Mouse (Mus musculus): ENCODE measurements around the gene Smarcd2. TPM values are rescaled to one million over a fixed set of nuclear protein-coding genes. Genes with fewer than 3 reads are reported as not detected.

Smarcd2 gene
- polyA plus RNA-seq, 1 experiment from 2014 or later = 20.0 TPM

DNA sequence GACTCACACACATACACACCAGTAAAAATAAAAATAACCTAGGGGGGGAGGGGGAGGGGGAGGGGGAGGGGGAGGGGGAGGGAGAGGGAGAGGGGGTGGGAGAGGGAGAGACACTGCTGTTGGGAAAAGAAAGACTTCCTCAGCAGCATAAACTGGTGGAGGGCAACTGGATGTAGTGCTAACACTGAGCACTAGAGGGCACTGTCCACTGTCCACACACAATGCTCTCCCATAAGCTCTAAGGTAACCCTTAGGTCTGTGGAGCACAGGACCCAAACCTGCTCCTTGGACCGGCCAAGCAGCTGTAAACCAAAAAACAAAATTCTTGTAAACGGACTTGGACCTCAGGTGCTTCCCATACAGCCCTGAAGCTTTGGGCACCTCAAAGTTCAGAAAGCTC, 29.9 kb upstream of the Smarcd2 start:
- no peaks in the 10 kb centered on the region; the same call in 1 of the 2 replicates for H3K9me3 ChIP-seq (replicated peaks)
- 24% methylated on average over 2 of the region's 2 CpGs for WGBS
- no peaks in the 10 kb centered on the region for H3K27me3 ChIP-seq (ENCODE audit: low read depth, poor library complexity, severe bottlenecking)
- no peaks in the 10 kb centered on the region for H3K36me3 ChIP-seq
- no peak overlapping the region for H3K4me3 ChIP-seq
- H3K4me1 ChIP-seq = no peaks in the 10 kb centered on the region
- peak; percentile 71 for DNase-seq (ENCODE audit: low spot score)
- no peak overlapping the region for H3K27ac ChIP-seq (replicated peaks)

DNA sequence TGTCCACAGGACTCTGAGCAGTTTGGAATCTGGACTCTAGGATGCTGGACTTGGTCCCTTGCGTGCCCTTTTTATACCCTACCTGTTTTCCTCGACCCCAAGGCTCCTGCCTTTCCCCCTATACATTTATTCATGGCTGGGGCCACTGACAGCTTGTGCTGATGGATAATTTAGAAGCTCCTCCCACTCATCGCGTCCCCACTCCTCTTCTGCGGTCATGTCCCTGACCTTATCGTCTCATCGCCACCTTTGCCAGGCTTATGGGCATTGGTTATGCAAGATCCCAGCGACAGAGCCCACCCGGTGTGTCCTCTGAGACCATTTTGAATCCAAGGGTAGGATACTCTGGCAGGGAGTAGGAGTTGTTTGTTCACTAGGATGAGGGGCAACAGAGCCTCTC, 29.0 kb upstream of the Smarcd2 start, which contains the start of gene Gh:
Gh (minus strand) TSS at position 101 of the 400 bp plus-strand sequence.
- no peaks in the 10 kb centered on the region for H3K36me3 ChIP-seq
- DNase-seq (ENCODE audit: low spot score) = no peak
- H3K27ac ChIP-seq (replicated peaks) = no peak within 1 kb of the TSS
- no peaks in the 10 kb centered on the region; the same call in 1 of the 2 replicates for H3K9me3 ChIP-seq (replicated peaks)
- no peaks in the 10 kb centered on the region for H3K27me3 ChIP-seq (ENCODE audit: low read depth, poor library complexity, severe bottlenecking)
- no peak within 1 kb of the TSS for H3K4me3 ChIP-seq
- 83% methylated on average over 9 of the region's 9 CpGs for WGBS
- no peaks in the 10 kb centered on the region for H3K4me1 ChIP-seq

DNA sequence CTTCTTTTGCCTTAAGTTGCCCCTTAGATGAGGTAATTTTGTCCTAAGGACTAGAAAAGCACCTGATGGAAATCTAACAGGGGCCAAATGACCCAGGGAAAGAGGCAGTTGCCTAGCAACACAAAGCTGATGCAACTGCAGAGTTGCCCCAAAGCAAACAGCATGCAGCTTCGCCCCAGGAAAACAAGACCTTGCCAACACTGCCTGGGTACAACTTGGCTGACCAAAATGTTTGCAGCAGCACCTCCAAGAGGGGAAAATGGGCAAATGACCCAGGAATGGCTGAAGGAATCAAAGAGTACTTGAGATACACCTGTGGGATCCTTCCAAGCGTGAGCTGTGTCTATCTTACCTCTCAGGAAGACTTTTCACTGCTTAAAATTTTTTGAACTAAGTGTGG, 19.1 kb upstream of the Smarcd2 start:
- WGBS = 90% methylated on average over 2 of the region's 2 CpGs
- Histone ChIP-seq H3K9me3 (replicated peaks) (no peaks in the 10 kb centered on the region), H3K4me3 (no peak overlapping the region), H3K4me1 (no peaks in the 10 kb centered on the region), H3K27me3 (ENCODE audit: low read depth, poor library complexity, severe bottlenecking) (no peaks in the 10 kb centered on the region), H3K27ac (replicated peaks) (no peak overlapping the region), H3K36me3 (no peaks in the 10 kb centered on the region)
- DNase-seq (ENCODE audit: low spot score) = no peak

DNA sequence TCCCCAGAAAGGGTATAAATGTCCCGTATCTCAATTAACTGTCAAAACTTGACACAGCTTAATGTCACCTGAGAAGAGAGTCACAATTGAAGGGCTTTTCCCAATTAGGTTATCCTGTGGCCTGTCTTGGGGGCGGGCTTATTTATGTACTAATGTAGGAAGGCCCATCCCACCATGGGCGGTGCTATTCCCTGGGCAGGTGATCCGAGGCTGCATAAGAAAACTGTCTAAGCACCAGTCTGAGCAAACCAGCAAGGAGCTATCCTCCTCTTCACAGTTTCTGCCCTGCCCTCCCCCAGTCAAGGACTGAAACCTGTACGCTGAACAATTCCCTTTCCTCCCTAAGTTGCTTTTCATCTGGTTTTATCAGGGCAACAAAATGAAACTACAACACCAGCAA, 17.6 kb upstream of the Smarcd2 start:
- no peak for DNase-seq (ENCODE audit: low spot score)

DNA sequence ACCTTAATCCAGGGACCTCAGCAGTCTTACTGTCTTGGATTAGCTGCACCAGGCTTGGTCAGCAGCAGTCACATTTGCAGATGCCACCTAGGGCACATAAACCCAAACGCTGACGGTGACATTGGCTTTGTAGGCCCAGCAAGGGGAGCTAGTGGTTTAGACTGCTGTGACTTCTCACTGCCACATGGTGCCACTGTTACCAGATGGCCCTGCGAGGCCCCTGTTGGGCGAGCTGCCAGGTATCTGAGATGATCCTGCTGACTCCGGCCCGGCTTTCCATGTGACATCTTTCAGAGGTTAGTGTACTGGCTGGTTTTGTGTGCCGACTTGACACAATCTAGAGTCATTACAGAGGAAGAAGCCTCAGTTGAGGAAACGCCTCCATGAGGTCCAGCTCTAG, 16.6 kb upstream of the Smarcd2 start:
- H3K4me1 ChIP-seq = no peaks in the 10 kb centered on the region
- H3K4me3 ChIP-seq = no peak overlapping the region
- no peak overlapping the region for H3K27ac ChIP-seq (replicated peaks)
- no peak for DNase-seq (ENCODE audit: low spot score)
- 77% methylated on average over 8 of the region's 8 CpGs for WGBS
- H3K36me3 ChIP-seq = no peaks in the 10 kb centered on the region
- no peaks in the 10 kb centered on the region for H3K9me3 ChIP-seq (replicated peaks)
- H3K27me3 ChIP-seq (ENCODE audit: low read depth, poor library complexity, severe bottlenecking) = no peaks in the 10 kb centered on the region

More for the DNA sequence above, 17.6 kb upstream of the Smarcd2 start:
- H3K27ac ChIP-seq (replicated peaks) = no peak overlapping the region
- no peaks in the 10 kb centered on the region for H3K9me3 ChIP-seq (replicated peaks)
- H3K4me1 ChIP-seq = no peaks in the 10 kb centered on the region
- no peaks in the 10 kb centered on the region for H3K27me3 ChIP-seq (ENCODE audit: low read depth, poor library complexity, severe bottlenecking)
- 96% methylated on average over 5 of the region's 5 CpGs for WGBS
- no peaks in the 10 kb centered on the region for H3K36me3 ChIP-seq
- no peak overlapping the region for H3K4me3 ChIP-seq

DNA sequence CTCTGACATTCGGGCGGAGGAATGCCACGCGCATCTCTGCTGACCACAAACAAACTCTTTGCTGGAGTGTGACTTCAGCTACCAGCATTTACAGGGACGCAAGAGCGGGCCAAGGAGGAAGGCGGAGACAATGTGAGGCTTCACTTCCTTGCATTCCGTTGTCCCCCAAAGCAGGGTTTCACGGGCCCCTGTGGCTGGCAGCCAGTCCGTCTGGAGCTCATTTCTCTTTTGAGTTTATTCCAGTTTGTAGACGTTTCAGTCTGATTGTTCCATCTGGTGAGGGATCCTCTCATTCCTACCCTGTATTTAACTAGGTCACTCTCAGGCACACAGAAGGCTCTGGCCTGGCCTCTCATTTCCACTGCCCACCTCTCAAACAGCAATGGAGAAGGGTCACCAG, 14.2 kb upstream of the Smarcd2 start:
- Histone ChIP-seq H3K4me1 (peaks cover 3% of the 10 kb centered on the region), H3K27ac (replicated peaks) (no peak overlapping the region), H3K27me3 (ENCODE audit: low read depth, poor library complexity, severe bottlenecking) (no peaks in the 10 kb centered on the region; the same call in 1 of the 2 replicates), H3K36me3 (no peaks in the 10 kb centered on the region), H3K4me3 (no peak overlapping the region), H3K9me3 (replicated peaks) (no peaks in the 10 kb centered on the region)
- 77% methylated on average over 11 of the region's 11 CpGs for WGBS
- DNase-seq (ENCODE audit: low spot score) = no peak

DNA sequence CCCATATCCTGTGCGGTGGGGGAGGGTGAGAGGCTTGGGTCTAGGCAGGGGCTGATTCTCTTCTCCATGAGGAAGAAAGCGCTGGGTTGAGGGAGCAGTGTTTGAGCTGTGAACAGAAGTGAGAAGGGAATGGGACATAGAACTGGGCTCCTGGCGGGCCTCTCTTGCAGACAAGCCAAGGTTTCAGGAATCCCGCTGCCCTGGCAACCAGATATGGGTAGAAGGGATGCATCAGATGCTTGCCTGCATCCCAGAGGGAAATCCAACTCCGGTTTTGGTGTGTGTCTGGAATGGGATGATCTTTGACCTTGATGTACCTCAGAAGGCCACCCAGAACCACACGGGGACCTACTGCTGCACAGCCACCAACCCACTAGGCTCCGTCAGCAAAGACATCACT, 13.4 kb upstream of the Smarcd2 start:
- peaks cover 6% of the 10 kb centered on the region for H3K4me1 ChIP-seq
- H3K27me3 ChIP-seq (ENCODE audit: low read depth, poor library complexity, severe bottlenecking) = no peaks in the 10 kb centered on the region; the same call in 1 of the 2 replicates
- WGBS = 83% methylated on average over 7 of the region's 7 CpGs
- no peak overlapping the region for H3K4me3 ChIP-seq
- no peaks in the 10 kb centered on the region for H3K36me3 ChIP-seq
- no peak overlapping the region for H3K27ac ChIP-seq (replicated peaks)
- no peak for DNase-seq (ENCODE audit: low spot score)
- H3K9me3 ChIP-seq (replicated peaks) = no peaks in the 10 kb centered on the region

DNA sequence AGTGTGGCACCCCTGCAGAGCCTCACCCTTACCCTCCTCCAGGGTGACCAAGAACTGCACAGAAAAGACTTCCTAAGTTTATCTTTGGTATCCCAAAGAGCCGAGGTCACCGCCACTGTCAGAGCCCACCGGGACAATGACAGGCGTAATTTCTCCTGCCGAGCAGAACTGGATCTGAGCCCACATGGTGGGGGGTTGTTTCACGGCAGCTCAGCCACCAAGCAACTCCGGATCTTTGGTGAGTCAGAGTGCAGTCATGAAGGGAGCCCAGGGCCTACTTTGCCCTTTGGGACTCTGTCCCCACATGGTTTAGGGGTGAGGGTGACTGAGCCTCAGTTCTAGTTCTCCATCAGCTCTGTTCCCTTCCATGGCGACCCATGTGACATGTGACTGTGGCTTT, 11.4 kb upstream of the Smarcd2 start:
- 74% methylated on average over 8 of the region's 8 CpGs for WGBS
- no peak for DNase-seq (ENCODE audit: low spot score)
- no peaks in the 10 kb centered on the region for H3K36me3 ChIP-seq
- H3K9me3 ChIP-seq (replicated peaks) = no peaks in the 10 kb centered on the region
- no peaks in the 10 kb centered on the region; the same call in 1 of the 2 replicates for H3K27me3 ChIP-seq (ENCODE audit: low read depth, poor library complexity, severe bottlenecking)
- H3K27ac ChIP-seq (replicated peaks) = no peak overlapping the region
- H3K4me1 ChIP-seq = peaks cover 6% of the 10 kb centered on the region
- no peak overlapping the region for H3K4me3 ChIP-seq

DNA sequence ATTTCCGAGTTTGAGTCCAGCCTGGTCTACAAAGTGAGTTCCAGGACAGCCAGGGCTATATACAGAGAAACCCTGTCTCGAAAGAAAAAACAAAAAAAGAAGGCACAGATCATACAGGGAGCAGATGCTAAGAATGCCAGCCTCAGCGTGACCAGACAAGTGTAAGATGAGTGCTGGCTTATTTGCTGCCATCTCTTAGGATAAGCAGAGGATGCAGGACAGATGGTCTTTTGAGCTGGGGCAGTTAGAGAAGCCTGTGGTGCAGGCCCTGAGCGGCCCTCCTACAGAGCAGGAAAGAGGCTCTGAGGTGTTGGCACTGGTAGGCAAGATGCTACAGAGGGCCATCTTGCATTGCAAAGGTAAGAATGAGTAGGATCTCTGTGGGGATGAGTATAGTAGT, 10.6 kb upstream of the Smarcd2 start:
- H3K27ac ChIP-seq (replicated peaks) = no peak overlapping the region
- no peak for DNase-seq (ENCODE audit: low spot score)
- H3K9me3 ChIP-seq (replicated peaks) = no peaks in the 10 kb centered on the region
- H3K4me1 ChIP-seq = peaks cover 6% of the 10 kb centered on the region
- no peaks in the 10 kb centered on the region; the same call in 1 of the 2 replicates for H3K27me3 ChIP-seq (ENCODE audit: low read depth, poor library complexity, severe bottlenecking)
- H3K36me3 ChIP-seq = no peaks in the 10 kb centered on the region
- H3K4me3 ChIP-seq = no peak overlapping the region
- WGBS = 83% methylated on average over 4 of the region's 4 CpGs

DNA sequence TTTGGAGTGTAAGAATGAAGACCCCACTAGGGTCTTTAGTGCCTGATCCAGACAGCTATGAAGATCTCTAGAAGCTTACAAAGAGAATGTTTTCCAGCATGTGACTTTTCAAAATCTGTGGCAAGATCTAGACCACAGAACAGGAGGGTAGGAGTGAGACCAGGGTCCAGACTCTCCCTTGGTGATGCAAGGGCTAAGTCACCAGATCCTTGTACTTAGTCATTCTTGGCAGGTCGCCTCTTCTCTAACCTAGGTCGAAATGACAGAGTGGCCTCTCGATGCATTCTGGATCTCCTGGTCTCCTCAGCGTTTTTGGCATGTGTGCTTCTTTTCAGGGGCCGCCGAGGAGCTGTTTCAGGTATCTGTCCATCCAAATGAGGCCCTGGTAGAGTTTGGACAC, 9.7 kb upstream of the Smarcd2 start:
- H3K4me1 ChIP-seq = peaks cover 6% of the 10 kb centered on the region
- H3K27me3 ChIP-seq (ENCODE audit: low read depth, poor library complexity, severe bottlenecking) = peaks cover 9% of the 10 kb centered on the region
- H3K4me3 ChIP-seq = no peak overlapping the region
- DNase-seq (ENCODE audit: low spot score) = no peak
- H3K36me3 ChIP-seq = no peaks in the 10 kb centered on the region
- H3K27ac ChIP-seq (replicated peaks) = no peak overlapping the region
- H3K9me3 ChIP-seq (replicated peaks) = no peaks in the 10 kb centered on the region
- 92% methylated on average over 6 of the region's 6 CpGs for WGBS

DNA sequence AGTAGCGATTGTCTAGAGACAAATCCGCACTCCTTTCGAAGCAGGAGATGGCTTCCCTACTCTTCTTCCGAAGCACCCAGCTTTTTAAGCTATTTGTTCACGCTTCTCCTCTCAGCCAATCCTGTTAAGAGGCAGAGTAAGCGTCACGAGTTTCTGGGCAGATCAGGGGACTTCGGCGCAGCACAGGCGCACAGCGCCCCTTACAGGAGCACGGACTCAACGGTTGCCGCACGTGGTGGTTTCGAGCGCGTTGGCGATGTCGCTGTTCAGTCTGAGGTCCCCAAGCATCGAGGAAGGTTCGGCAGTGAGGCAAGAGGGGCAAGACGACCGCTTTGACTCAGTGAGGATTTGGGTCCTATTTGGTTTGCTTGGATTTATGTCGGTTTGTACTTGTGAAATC, 3.7 kb upstream of the Smarcd2 start, which contains the start of gene Tcam1:
Tcam1 (plus strand) TSS at position 219 of the 400 bp plus-strand sequence.
- peak within 1 kb of the TSS; percentile 14; the same call in 1 of the 2 replicates for H3K27ac ChIP-seq (replicated peaks)
- peak within 1 kb of the TSS; percentile 26; the same call in 1 of the 2 replicates for H3K4me3 ChIP-seq
- peaks cover 30% of the 10 kb centered on the region for H3K4me1 ChIP-seq
- H3K9me3 ChIP-seq (replicated peaks) = no peaks in the 10 kb centered on the region; the same call in 1 of the 2 replicates
- WGBS = 12% methylated on average over 25 of the region's 25 CpGs
- H3K36me3 ChIP-seq = no peaks in the 10 kb centered on the region
- DNase-seq (ENCODE audit: low spot score) = peak; percentile 91
- peaks cover 23% of the 10 kb centered on the region for H3K27me3 ChIP-seq (ENCODE audit: low read depth, poor library complexity, severe bottlenecking)

DNA sequence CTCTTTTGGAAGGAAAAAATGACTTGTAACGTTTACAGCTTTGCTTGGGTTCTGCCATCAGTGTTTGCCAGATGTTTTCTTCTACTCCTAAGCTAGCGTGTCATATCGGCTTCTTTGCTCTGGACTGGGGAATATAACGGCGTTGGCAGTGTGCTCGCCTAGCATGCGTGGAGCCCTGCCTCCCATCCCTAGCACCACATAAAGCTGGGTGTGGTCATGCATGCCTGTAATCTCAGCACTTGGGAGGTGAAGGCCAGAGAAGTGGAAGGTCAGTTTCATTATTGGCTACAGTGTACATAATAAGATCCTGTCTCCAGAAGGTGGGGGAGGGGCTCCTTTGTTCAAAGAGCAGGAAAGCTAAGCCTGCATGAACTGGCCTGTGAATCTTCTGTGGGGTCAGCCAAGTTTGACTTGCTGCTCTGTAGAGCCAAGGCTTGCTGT, 2.2 kb upstream of the Smarcd2 start:
- Histone ChIP-seq H3K4me1 (peaks cover 44% of the 10 kb centered on the region), H3K27ac (replicated peaks) (0 out of 2 replicates have a peak overlapping the region, but pooled peaks have one; percentile 42)

DNA sequence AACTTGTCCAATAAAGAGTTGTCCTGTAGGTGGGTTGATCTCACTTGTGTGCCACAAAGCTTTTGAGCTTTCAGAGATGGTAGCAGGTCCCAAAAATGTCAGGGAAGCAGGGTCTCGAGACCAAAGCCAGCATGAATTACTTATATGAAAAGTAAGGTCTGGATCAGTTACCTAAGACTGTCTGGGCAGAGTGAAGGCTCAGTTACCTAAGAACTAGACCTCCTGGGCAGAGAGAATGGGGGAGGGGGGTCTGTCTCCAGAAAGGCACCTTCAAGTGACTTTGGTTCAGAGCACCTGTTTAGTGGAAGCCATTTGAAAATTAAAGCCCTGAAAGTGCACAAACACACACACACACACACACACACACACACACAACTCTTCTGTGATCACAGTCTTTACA, 1.6 kb upstream of the Smarcd2 start:
- Histone ChIP-seq H3K4me1 (peaks cover 46% of the 10 kb centered on the region), H3K27ac (replicated peaks) (0 out of 2 replicates have a peak overlapping the region, but pooled peaks have one; percentile 42), H3K36me3 (peaks cover 3% of the 10 kb centered on the region; the same call in 1 of the 2 replicates), H3K9me3 (replicated peaks) (no peaks in the 10 kb centered on the region; the same call in 1 of the 2 replicates), H3K4me3 (no peak overlapping the region), H3K27me3 (ENCODE audit: low read depth, poor library complexity, severe bottlenecking) (peaks cover 23% of the 10 kb centered on the region)
- 94% methylated on average over 1 of the region's 1 CpGs for WGBS
- no peak for DNase-seq (ENCODE audit: low spot score)

More for the DNA sequence above, 2.2 kb upstream of the Smarcd2 start:
- Histone ChIP-seq H3K27me3 (ENCODE audit: low read depth, poor library complexity, severe bottlenecking) (peaks cover 23% of the 10 kb centered on the region), H3K36me3 (peaks cover 3% of the 10 kb centered on the region; the same call in 1 of the 2 replicates), H3K9me3 (replicated peaks) (no peaks in the 10 kb centered on the region; the same call in 1 of the 2 replicates), H3K4me3 (no peak overlapping the region)
- DNase-seq (ENCODE audit: low spot score) = no peak
- 90% methylated on average over 7 of the region's 7 CpGs for WGBS

All from midbrain, embryonic 10.5 days (tissue).